Mouse (Mus musculus) c-Kit-positive CD71-positive TER-119-positive erythroid progenitor cells, embryonic 14.5 days (primary cell): Measurements from ENCODE around the gene Slc4a5.
"Not testable (repeated sequence)": the region's sequence is repeated elsewhere in the genome, so short reads cannot be mapped to it uniquely, and the experiment has no call there.

ENCODE experiments used
- DNase-seq: peaks from one replicate; pipeline ENCODE4 v3.0.0-alpha.2; 2013; ENCODE audit warnings: low spot score

Slc4a5 gene

GRCm38 (mm10) chr6:83311206-83311605 lies 91.6 kb downstream of the Slc4a5 start:
- DNase-seq = no peak

- no peak for DNase-seq
Measured at GRCm38 (mm10) chr6:83312021-83312420, 92.4 kb downstream of the Slc4a5 start.

DNA sequence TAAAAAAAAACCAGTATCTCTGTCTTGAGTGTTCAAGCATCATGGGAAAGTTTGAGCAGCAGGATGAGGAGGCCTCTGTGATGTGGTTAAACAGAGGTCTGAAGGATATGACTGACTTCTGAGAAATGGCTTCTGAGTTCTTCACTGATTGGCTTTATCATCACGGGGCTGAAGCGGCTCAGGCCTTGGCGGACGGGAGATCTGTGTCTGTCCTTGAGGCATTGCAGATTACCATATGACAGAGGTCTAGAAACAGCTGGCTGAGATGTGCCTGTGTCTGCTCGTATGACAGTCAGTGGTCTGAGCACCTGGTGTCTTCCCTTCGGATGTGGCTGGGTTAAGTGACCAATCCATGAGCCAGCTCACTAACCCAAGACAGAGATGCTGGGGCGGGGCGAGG lies 92.9 kb downstream of the Slc4a5 start:
- peak; percentile 83 for DNase-seq

DNA sequence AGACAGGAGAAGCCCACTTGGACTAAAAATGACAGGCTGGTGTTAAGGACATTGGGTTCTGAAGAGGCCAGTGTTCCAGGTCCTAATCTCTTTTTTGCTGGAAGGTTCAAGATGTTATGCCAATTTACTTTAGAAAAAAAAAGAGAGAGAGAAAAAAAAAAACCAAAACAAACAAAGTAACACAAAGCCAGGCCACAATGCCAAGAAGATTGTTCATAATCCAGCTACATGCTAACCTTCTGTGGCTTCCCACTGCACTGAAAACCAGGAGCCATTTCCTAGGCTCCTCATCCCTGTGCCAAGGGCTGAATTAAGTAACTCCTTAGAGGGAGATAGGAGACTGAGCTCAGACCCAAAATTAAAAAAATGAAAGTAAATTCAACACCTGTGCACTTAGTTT lies 95.7 kb downstream of the Slc4a5 start:
- DNase-seq = no peak

DNA sequence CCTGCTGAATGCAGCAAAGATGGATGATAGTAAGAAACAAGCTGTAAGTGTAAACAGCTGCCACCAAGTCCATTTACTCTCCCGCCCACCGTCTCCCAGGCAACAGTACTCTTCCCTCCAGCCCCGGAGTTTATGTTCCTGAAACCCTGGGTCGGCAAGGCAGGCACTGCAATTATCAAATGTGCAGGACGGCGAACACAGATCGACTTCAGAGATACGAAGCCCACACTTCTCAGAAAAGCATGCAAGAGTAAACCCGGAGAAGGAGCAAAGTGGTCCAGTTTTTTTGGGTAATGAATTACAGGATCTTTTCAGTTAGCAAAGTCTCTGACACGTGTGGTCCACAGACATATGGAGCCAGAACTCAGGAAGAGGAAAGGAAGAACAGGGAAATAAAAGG lies 96.4 kb downstream of the Slc4a5 start:
- DNase-seq = peak; percentile 70

GRCm38 (mm10) chr6:83317108-83317741 lies 97.6 kb downstream of the Slc4a5 start:
- peak; percentile 91 for DNase-seq

- no peak for DNase-seq
Measured at GRCm38 (mm10) chr6:83321927-83322326, 102.3 kb downstream of the Slc4a5 start.

DNA sequence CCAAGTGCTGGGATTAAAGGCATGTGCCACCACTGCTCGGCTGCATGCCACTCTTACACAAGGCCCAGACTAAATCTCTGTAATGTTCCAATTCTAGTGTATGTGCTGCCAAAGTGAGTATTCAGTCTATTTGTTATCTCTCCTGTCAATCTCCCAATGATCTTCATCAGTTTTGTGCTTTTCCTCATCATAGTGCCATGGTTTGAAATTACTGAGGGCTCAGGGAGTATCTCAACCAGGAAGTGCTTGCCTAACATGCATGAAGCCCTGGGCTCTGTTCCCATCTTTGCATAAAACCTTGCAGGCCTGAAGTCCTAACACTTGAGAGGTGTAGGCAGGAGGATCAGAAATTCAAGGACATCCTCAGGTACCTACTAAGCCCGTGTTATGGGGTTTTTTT lies 103.2 kb downstream of the Slc4a5 start:
- DNase-seq = no peak

DNA sequence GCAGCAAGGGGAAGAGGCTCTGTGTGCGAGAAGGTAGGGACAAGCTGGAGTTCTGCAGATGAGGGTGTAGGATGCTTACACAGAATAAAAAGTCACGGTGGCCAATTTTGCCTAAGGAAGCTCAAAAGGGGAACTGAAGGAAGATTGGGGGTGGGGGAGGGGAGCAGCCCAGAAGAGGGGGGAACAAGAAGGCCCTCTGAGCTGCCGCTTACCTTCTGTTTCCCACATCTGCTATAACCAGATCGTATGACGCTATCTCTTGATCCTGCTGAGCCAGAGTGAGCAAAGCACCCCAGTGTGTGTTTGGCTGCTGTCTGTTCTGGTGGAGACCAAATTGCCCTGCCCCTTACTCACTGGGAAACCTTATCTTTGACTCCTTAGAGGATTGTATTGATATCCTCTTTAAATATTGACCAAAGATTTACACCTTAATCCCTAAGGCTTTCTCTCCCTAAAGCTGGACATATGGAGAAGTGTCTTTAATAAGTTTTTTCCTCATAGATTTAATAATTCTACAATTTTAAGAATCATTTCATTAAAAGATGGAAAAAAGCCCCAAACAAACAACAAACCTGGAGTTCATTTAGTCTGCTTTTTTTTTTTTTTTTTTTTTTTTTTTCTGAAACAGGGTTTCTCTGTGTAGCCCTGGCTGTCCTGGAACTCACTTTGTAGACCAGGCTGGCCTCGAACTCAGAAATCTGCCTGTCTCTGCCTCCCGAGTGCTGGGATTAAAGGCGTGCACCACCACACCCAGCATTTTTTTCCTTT lies 104.2 kb downstream of the Slc4a5 start:
- no peak for DNase-seq

DNA sequence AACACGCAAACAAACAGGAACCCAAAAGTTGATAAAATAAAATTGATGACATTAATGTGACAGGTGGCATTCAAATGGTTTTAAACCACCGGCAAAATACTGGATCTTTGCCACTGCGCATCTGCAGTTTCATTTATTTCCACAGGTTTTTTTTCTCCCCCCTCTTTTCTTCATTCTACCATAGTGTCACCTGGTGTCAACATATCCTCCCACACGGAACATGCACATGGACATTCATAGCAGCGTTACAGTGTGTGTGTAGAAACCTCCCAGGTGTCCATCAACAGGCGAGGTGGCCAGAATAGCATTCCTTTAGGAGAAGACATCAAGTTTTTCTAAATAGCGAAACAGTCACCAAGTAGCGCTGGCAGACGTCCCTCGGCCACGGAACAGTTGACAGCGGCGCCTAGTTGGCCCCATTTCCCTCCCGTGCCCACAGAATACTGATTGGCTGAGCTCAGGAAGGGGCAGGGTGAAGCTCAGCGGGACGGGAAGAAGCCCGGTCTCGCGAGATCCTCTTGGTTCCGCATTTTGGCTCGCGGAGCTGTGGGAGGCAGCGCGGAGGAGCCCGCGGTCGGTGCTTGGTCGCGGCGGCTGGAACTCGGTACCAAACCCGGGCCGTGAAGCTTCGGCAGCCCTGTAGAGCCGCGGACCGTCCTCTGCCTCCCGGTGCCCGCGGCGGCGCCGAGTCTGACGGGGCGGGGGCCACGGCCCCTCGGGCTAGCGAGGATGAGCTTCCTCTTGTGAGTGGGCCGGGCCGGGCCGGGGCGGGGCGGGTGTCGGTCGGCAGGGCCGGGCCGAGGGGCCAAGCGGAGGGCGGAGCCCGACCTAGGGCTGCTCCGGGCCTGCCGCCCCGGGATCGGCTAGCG lies 106.1 kb downstream of the Slc4a5 start, which contains the start of the genes Mthfd2 and Mob1a:
Mthfd2 (minus strand) TSS at position 384 of the 869 bp plus-strand sequence.
Mob1a (plus strand) TSS at position 492 of the 869 bp plus-strand sequence.
- peak; percentile 96 for DNase-seq

GRCm38 (mm10) chr6:83326394-83326736 lies 106.7 kb downstream of the Slc4a5 start:
- DNase-seq = no peak

GRCm38 (mm10) chr6:83326761-83327160 lies 107.1 kb downstream of the Slc4a5 start:
- no peak for DNase-seq

DNA sequence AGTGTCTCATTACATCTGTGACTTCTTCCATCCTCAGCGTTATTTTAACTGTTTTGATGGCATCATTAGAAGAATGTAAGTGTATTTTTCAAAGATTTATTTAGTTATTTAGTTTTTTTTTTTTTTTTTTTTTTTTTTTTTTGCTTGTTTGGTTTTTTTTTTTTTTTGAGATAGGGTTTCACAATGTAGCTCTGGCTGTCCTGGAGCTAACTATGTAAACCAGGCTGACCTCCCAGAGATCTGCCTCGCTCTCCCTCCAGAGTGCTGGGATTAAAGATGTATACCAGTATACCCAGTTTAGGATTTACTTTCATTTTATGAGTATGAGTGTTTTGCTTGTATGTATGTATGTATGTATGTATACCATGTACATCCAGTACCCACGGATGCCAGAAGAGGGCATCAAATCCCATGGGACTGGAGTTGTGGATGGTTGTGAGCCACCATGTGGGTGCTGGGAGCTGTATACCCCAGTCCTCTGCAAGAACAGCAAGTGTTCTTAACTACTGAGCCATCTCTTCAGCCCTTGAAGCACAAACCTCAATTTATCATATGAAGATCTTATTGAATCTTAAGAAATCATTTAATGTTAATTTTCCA lies 108.1 kb downstream of the Slc4a5 start:
- DNase-seq = no peak

- DNase-seq = no peak
Measured at GRCm38 (mm10) chr6:83341387-83341786, 121.8 kb downstream of the Slc4a5 start.

DNA sequence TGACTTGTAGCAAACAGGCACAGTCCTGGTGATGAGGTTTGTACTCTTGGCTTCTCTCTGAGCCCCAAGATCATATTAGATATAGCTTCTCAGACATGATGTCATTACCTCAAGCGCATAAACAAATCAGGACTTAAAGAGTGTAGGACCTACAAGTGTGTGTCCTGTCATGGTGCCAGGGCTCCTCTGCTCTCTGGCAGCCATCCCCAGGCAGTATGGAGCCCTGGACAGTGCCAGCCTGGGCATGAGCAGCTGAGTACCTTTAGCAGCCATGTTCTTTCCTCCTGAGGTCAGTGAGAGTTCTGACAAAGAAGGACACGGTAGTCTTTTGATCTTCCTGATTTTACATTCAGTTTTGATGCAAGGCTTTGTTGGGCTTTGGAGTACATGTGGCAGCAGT lies 123.3 kb downstream of the Slc4a5 start:
- DNase-seq = no peak

DNA sequence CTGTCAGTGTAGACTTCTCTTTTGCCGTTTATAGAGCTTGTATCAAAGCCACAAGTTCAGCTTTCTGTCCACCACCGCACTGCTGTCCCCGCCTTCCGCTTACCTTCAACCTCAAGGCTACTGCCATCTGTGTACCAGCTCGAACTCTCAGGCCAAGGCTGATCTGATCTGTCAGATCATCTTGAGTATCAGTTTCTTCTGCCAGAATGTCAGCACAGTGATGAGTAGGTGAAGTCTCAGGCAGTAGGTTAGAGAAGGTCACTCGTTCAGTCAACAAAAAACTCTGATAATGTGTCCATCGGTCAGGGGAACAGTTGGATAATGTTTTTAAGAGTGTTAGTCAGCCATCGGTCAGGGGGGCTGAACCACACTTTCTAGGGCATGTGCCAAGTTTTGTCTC lies 125.7 kb downstream of the Slc4a5 start:
- DNase-seq = not testable (repeated sequence)

DNA sequence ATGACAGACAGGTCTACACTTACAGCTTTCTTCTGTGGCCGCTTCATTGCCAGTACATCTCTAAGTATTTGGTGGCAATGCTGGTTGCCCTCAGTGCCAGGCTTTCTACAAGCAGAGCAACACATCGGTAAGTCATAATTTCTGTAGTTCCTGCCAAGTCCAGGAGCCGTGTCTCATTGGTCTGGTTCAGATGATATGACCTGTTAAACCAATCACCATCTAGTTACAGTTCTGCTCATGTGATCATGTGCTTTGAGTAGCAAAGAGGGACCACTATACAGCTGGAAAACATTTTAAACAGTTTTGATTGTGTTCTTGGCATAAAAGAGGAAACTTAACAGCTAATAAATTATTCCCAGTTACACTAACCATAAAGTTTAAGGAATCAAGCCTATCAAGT lies 128.3 kb downstream of the Slc4a5 start:
- no peak for DNase-seq

GRCm38 (mm10) chr6:83348873-83349272 lies 129.2 kb downstream of the Slc4a5 start, which contains the start of gene Bola3:
Gene Bola3 (plus strand): TSS chr6:83349147.
- DNase-seq = no peak

DNA sequence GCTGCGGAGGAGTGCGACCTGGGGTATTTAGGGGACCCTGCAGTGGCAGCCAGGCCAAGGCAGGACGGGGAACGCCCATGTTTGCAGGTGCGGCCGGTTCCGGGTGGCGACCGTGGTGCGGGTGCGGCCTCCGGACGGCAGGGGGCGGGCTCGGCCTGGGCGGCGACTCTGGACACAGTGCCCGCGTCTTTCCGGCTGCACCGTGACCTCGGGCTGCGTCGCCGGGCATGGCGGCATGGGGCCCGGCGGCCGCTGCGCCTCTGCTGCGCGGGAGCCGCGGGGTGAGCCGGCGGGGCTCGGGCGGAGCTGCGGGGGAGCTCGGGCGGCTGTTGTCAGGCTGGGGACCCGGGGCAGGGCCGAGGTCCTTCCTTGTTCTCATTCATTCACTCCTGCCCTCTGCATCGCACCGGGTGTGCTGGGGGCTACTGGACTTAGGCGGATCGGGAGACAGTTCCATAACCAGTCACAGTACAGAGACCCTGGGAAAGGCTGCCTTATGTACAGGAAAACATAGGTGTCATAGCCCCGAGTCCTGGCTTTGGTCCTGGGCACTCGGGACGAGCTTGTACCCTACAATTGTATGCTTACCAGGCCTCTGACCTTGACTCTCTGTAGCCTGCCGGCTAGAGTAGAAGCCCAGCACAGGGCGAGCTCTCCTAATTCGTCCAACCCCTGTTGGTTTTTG lies 129.8 kb downstream of the Slc4a5 start:
- DNase-seq = peak; percentile 83

GRCm38 (mm10) chr6:83350172-83350571 lies 130.5 kb downstream of the Slc4a5 start:
- peak; percentile 27 for DNase-seq

GRCm38 (mm10) chr6:83350851-83351405 lies 131.3 kb downstream of the Slc4a5 start:
- DNase-seq = peak; percentile 33
